1 mouse cellular context compared by ENCODE assay signal in genomic region chr15:9079626-9080025, GRCm38 (mm10).
A peak's percentile ranks its signal among the peaks of the same experiment; 100 is the strongest.
TF ChIP-seq lines count a peak whose summit lies in the region.

No protein-coding gene starts in this region.

TF ChIP-seq in MEL, 35 proteins besides CTCF, POLR2A, EP300 and RAD21 (continued from another document):
- TF ChIP-seq CHD1 (IDR thresholded peaks at IDR 0.05; ENCODE audit: low read depth, low read length) (0 out of 2 replicates have a peak, but pooled peaks have one; percentile 31), ZMIZ1 (IDR thresholded peaks at IDR 0.05; ENCODE audit: low read depth, low read length) (0 out of 2 replicates have a peak, but pooled peaks have one; percentile 4), NELFE (IDR thresholded peaks at IDR 0.05; ENCODE audit: low read depth, low read length) (peak; percentile 8; the same call in 1 of the 2 replicates), MYB (IDR thresholded peaks at IDR 0.05; ENCODE audit: low read depth, low read length) (peak; percentile 35; the same call in 1 of the 2 replicates), HCFC1 (IDR thresholded peaks at IDR 0.05; ENCODE audit: low read depth, low read length) (0 out of 2 replicates have a peak, but pooled peaks have one; percentile 9)
